In the genomic region with DNA sequence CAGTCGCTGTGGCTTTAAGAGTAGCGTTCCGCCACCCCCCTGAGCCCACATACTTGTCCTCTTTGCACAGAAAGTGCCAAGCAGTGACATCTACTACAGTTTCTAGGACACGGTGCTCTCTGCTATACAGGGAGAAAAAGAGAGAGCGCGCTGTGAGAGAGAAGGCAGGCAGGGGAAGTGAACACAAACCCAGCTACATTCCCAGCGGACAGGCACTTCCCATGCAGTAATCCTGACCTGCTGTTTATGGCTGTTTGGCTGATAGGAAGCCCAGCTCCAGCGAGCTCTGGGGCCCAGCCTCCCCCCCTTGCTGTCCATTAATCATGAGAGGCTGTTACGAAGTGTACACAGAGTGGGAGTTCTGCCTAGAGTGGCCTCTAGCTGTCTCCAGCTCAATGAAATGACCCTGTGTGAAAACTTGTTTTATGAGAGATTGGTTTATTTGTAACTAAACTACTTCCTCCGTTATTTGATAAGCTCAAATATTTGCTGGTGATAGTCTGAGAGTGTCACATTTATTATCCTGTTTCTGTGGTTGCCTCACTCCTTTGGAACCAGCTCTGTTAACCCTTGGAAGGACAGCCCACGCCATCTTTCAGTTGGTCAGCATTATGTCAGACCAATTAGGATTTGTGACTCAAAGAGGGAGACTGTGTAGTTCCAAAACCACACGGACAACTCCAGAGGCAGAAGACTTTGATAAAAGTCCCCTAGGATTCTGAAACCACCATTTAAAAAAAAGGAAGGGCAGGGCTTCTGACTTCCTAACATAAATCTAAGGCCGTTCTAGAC, we compare ENCODE assay signal across 8 mouse cellular contexts.
DNase-seq lines count a peak whose midpoint lies in the region; ATAC-seq and TF ChIP-seq lines count a peak whose summit lies in the region.

No protein-coding gene starts in this region.

- intact Hi-C loops in left cerebral cortex, adult 2 months (cut with DNase I) = loop anchor here (1.0 to 5.0 kb wide), 7 partner anchors 50 to 250 kb away; no protein-coding TSS in a partner anchor

- TF ChIP-seq CTCF in left cerebral cortex, adult 2 months (IDR thresholded peaks at IDR 0.05) = no peak; the same call in none of the 2 replicates

- ATAC-seq in hindbrain, embryonic 15.5 days (ENCODE audit: low FRiP score, low read depth) = peak; percentile 94

- peaks cover 31% of the 10 kb centered on the region for H3K4me1 ChIP-seq in hindbrain, embryonic 15.5 days (replicated peaks)

- peak overlapping the region; percentile 67 for H3K4me2 ChIP-seq in hindbrain, embryonic 15.5 days

- H3K36me3 ChIP-seq in hindbrain, embryonic 15.5 days = no peaks in the 10 kb centered on the region

- peak; percentile 76 to 94 for DNase-seq in adrenal gland, adult (ENCODE audit: inconsistent age in 2 of 2, low spot score in 1 of 2)
- peak; percentile 85 to 86 for DNase-seq in cerebellum, postnatal 25 days
- DNase-seq in gastrocnemius, adult 18-20 months (ENCODE audit: low spot score) = peak; percentile 84
- DNase-seq in left cerebral cortex, adult 2 months (ENCODE audit: extremely low spot score in 1 of 2, low spot score in 2 of 2) = peak; percentile 73 to 74
- DNase-seq in lung, postnatal 4 days = peak; percentile 80 to 88
- peak; percentile 62 for DNase-seq in retina, postnatal 7 days (ENCODE audit: low read depth, low spot score)
- peak; percentile 29 for DNase-seq in urinary bladder, postnatal 25 days (ENCODE audit: low spot score)

- peak overlapping the region; percentile 36 for H3K9ac ChIP-seq in hindbrain, embryonic 15.5 days

- no peaks in the 10 kb centered on the region for H3K27me3 ChIP-seq in hindbrain, embryonic 15.5 days

- no peaks in the 10 kb centered on the region for H3K9me3 ChIP-seq in hindbrain, embryonic 15.5 days

- WGBS in hindbrain, embryonic 15.5 days = 1% methylated on average over 13 of the region's 13 CpGs

- H3K27ac ChIP-seq in hindbrain, embryonic 15.5 days (replicated peaks) = peak overlapping the region; percentile 77
- peak overlapping the region; percentile 93 for H3K27ac ChIP-seq in left cerebral cortex, adult 2 months

- peak overlapping the region; percentile 35 for H3K4me3 ChIP-seq in hindbrain, embryonic 15.5 days
- H3K4me3 ChIP-seq in left cerebral cortex, adult 2 months = peak overlapping the region; percentile 30

Comparison
In these comparisons a context has a peak if more than half of its experiments do, and no peak if none do; other contexts are left out.
1. Peak in every context shown above with its lines: DNase-seq, ATAC-seq, H3K4me3 ChIP-seq and H3K27ac ChIP-seq.
2. DNase-seq: peak in every context shown above with its lines; median percentile 86 in cerebellum, postnatal 25 days; 85 in adrenal gland, adult; 84 in gastrocnemius, adult 18-20 months; 84 in lung, postnatal 4 days; 74 in left cerebral cortex, adult 2 months; 62 in retina, postnatal 7 days; 29 in urinary bladder, postnatal 25 days.